ENCODE assay signal across 16 mouse cellular contexts in the genomic region with DNA sequence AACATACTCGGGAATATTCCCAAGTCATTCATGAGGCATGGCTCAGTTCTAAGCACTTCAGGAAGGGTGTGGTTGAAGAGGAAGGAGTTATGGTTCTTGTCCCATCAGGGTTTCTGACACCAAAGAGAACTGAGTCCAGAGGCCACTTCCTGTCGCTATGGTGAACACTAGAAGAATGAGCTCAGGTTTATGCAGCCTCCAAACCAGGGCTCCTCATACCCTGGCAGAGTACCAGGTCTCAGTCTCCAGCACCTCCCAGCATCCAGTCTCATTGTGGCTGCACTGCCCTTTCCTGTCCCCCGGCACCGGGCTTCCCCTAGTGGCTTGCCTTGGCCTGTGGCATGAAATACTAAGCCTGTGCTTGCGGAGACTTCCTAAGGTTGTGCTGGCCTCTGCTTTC. TPM values are rescaled to one million over a fixed set of nuclear protein-coding genes. Genes with fewer than 3 reads are reported as not detected.
A peak's percentile ranks its signal among the peaks of the same experiment; 100 is the strongest.
DNase-seq lines count a peak whose midpoint lies in the region; ATAC-seq and TF ChIP-seq lines count a peak whose summit lies in the region.
"Had no signal": no experiment of that assay in that cellular context is flagged by ENCODE, and none has a peak within 500 bp of the region (broad histone marks: within the 10 kb centered on the region; RNA-seq: fewer than 3 reads in every experiment).

No protein-coding gene starts in this region.

- H3K36me3 ChIP-seq in intestine, postnatal 0 days (ENCODE audit: control insufficient read depth, insufficient read depth) = no peaks in the 10 kb centered on the region
- H3K36me3 ChIP-seq in intestine, embryonic 16.5 days (ENCODE audit: control insufficient read depth, insufficient read depth, low read length) = no peaks in the 10 kb centered on the region
- no peaks in the 10 kb centered on the region for H3K36me3 ChIP-seq in liver, postnatal 0 days (replicated peaks; ENCODE audit: insufficient read depth, low read length)
- no peaks in the 10 kb centered on the region for H3K36me3 ChIP-seq in embryonic facial prominence, embryonic 10.5 days (replicated peaks)
- H3K36me3 ChIP-seq: forebrain, embryonic 15.5 days; heart, embryonic 15.5 days; hindbrain, embryonic 13.5 days; limb, embryonic 10.5 days had no signal

- no peaks in the 10 kb centered on the region for H3K27me3 ChIP-seq in intestine, postnatal 0 days (replicated peaks; ENCODE audit: control insufficient read depth, insufficient read depth, low read length)
- H3K27me3 ChIP-seq in intestine, embryonic 16.5 days (replicated peaks; ENCODE audit: control insufficient read depth, insufficient read depth, low read length) = no peaks in the 10 kb centered on the region
- H3K27me3 ChIP-seq in liver, postnatal 0 days (ENCODE audit: insufficient read depth, low read length) = no peaks in the 10 kb centered on the region
- no peaks in the 10 kb centered on the region for H3K27me3 ChIP-seq in embryonic facial prominence, embryonic 10.5 days (replicated peaks; ENCODE audit: low read depth, poor library complexity, severe bottlenecking)
- H3K27me3 ChIP-seq: forebrain, embryonic 15.5 days; heart, embryonic 15.5 days had no signal

- no peak overlapping the region for H3K9ac ChIP-seq in intestine, postnatal 0 days (ENCODE audit: low read depth, low read length)
- no peak overlapping the region for H3K9ac ChIP-seq in intestine, embryonic 16.5 days (ENCODE audit: low read depth, low read length)
- H3K9ac ChIP-seq in liver, postnatal 0 days (replicated peaks) = no peak overlapping the region
- H3K9ac ChIP-seq: forebrain, embryonic 15.5 days; heart, embryonic 15.5 days; hindbrain, embryonic 13.5 days had no signal

- DNase-seq in liver, postnatal 0 days = no peak
- DNase-seq in liver = no peak
- no peak for DNase-seq in adrenal gland, adult (ENCODE audit: inconsistent age in 2 of 2, low spot score in 1 of 2)
- DNase-seq in embryonic facial prominence, embryonic 10.5 days (ENCODE audit: low spot score) = no peak
- DNase-seq: adrenal gland, adult 2 months; cerebellum, adult 18-20 months; lung, adult 2 months; right cerebral cortex, postnatal 4 days had no signal

- H3K4me3 ChIP-seq in intestine, postnatal 0 days (ENCODE audit: low read depth, low read length) = no peak overlapping the region
- no peak overlapping the region for H3K4me3 ChIP-seq in intestine, embryonic 16.5 days (ENCODE audit: low read length)
- H3K4me3 ChIP-seq in liver, postnatal 0 days (ENCODE audit: low read depth, low read length) = no peak overlapping the region
- no peak overlapping the region for H3K4me3 ChIP-seq in embryonic facial prominence, embryonic 10.5 days
- H3K4me3 ChIP-seq: forebrain, embryonic 15.5 days; heart, embryonic 15.5 days; hindbrain, embryonic 13.5 days; limb, embryonic 10.5 days had no signal

- H3K9me3 ChIP-seq in intestine, postnatal 0 days (ENCODE audit: control insufficient read depth) = no peaks in the 10 kb centered on the region
- no peaks in the 10 kb centered on the region for H3K9me3 ChIP-seq in intestine, embryonic 16.5 days (ENCODE audit: control insufficient read depth, low read length)
- H3K9me3 ChIP-seq in liver, postnatal 0 days (ENCODE audit: low read length) = no peaks in the 10 kb centered on the region
- no peaks in the 10 kb centered on the region for H3K9me3 ChIP-seq in embryonic facial prominence, embryonic 10.5 days
- H3K9me3 ChIP-seq: forebrain, embryonic 15.5 days; heart, embryonic 15.5 days; hindbrain, embryonic 13.5 days; limb, embryonic 10.5 days had no signal

- TF ChIP-seq EP300 in liver, postnatal 0 days (IDR thresholded peaks at IDR 0.05; ENCODE audit: low read depth) = no peak

- no peak overlapping the region for H3K27ac ChIP-seq in intestine, postnatal 0 days (ENCODE audit: low read depth, low read length)
- no peak overlapping the region for H3K27ac ChIP-seq in intestine, embryonic 16.5 days (ENCODE audit: low read length)
- H3K27ac ChIP-seq in liver, postnatal 0 days (ENCODE audit: low read depth) = peak overlapping the region; percentile 63
- no peak overlapping the region for H3K27ac ChIP-seq in embryonic facial prominence, embryonic 10.5 days (replicated peaks)
- H3K27ac ChIP-seq: forebrain, embryonic 15.5 days; heart, embryonic 15.5 days; hindbrain, embryonic 13.5 days; limb, embryonic 10.5 days had no signal

- no peak for ATAC-seq in intestine, postnatal 0 days
- ATAC-seq in intestine, embryonic 16.5 days = no peak
- ATAC-seq in liver, postnatal 0 days = peak; percentile 8; the same call in 1 of the 2 replicates
- peak; percentile 61 for ATAC-seq in granulocyte monocyte progenitor cell, adult 5-6 weeks (replicated peaks; ENCODE audit: poor library complexity, severe bottlenecking)
- peak; percentile 67 for ATAC-seq in monocyte, adult 5-6 weeks (replicated peaks; ENCODE audit: insufficient number of reproducible peaks, low FRiP score, low TSS enrichment, poor library complexity, severe bottlenecking)
- ATAC-seq: forebrain, embryonic 15.5 days had no signal

- 76% methylated on average over 5 of the region's 5 CpGs for WGBS in intestine, postnatal 0 days
- 69% methylated on average over 5 of the region's 5 CpGs for WGBS in intestine, embryonic 16.5 days
- WGBS in liver, postnatal 0 days (ENCODE audit: insufficient replicate concordance) = 48% methylated on average over 5 of the region's 5 CpGs
- WGBS in embryonic facial prominence, embryonic 10.5 days = 74% methylated on average over 5 of the region's 5 CpGs

- TF ChIP-seq CTCF in intestine, postnatal 0 days (IDR thresholded peaks at IDR 0.05; ENCODE audit: low read depth) = 0 out of 2 replicates have a peak, but pooled peaks have one; percentile 9
- TF ChIP-seq CTCF in liver, postnatal 0 days (IDR thresholded peaks at IDR 0.05; ENCODE audit: low read depth) = no peak

- H3K4me1 ChIP-seq in intestine, postnatal 0 days (replicated peaks; ENCODE audit: control insufficient read depth, insufficient read depth, low read length) = no peaks in the 10 kb centered on the region
- no peaks in the 10 kb centered on the region for H3K4me1 ChIP-seq in intestine, embryonic 16.5 days (ENCODE audit: control insufficient read depth, insufficient read depth, low read length)
- H3K4me1 ChIP-seq in liver, postnatal 0 days (ENCODE audit: insufficient read depth) = no peaks in the 10 kb centered on the region; the same call in 1 of the 2 replicates
- H3K4me1 ChIP-seq in embryonic facial prominence, embryonic 10.5 days = peaks cover 7% of the 10 kb centered on the region
- H3K4me1 ChIP-seq: forebrain, embryonic 15.5 days; heart, embryonic 15.5 days; hindbrain, embryonic 13.5 days had no signal

- H3K4me2 ChIP-seq in intestine, postnatal 0 days (replicated peaks; ENCODE audit: low read depth) = no peak overlapping the region
- H3K4me2 ChIP-seq in intestine, embryonic 16.5 days (ENCODE audit: low read depth, low read length) = no peak overlapping the region
- no peak overlapping the region for H3K4me2 ChIP-seq in liver, postnatal 0 days (ENCODE audit: low read depth, low read length)
- H3K4me2 ChIP-seq: forebrain, embryonic 15.5 days; heart, embryonic 15.5 days; hindbrain, embryonic 13.5 days had no signal

RNA-seq across cellular contexts. Expression of a gene that starts 6.7 kb away (rescaled TPM):
- 4.7 and 5.2 TPM in 2 replicates for polyA plus RNA-seq in intestine, postnatal 0 days (2015; fragmentation: Nextera tagmentation; extraction: Ambion mirVana)
- 6.1 and 7.0 TPM in 2 replicates for polyA plus RNA-seq in intestine, embryonic 16.5 days (2015; fragmentation: Nextera tagmentation; extraction: Ambion mirVana)
- 2.1 and 2.3 TPM in 2 replicates for polyA plus RNA-seq in liver, postnatal 0 days (2015; fragmentation: Nextera tagmentation; extraction: Ambion mirVana)
- 8.6 and 13.2 TPM in 2 replicates for total RNA-seq in granulocyte monocyte progenitor cell, adult 5-6 weeks (2014; fragmentation: Nextera tagmentation)
- total RNA-seq in granulocyte monocyte progenitor cell, adult 5-6 weeks (2017) = 3.9 and 4.8 TPM in 2 replicates
- 8.9 to 19.9 TPM (median 12.6 TPM) in 3 replicates for total RNA-seq in monocyte, adult 5-6 weeks (2017)
- 8.1 and 8.9 TPM in 2 replicates for polyA plus RNA-seq in embryonic facial prominence, embryonic 10.5 days (2016; fragmentation: Nextera tagmentation; extraction: Ambion mirVana)

RNA-seq across cellular contexts. Expression of a gene that starts 55.7 kb away (rescaled TPM):
- polyA plus RNA-seq in intestine, postnatal 0 days (2015; fragmentation: Nextera tagmentation; extraction: Ambion mirVana) = 16.9 and 18.7 TPM in 2 replicates
- polyA plus RNA-seq in intestine, embryonic 16.5 days (2015; fragmentation: Nextera tagmentation; extraction: Ambion mirVana) = 40.2 and 42.3 TPM in 2 replicates
- polyA plus RNA-seq in liver, postnatal 0 days (2015; fragmentation: Nextera tagmentation; extraction: Ambion mirVana) = 3.2 and 3.3 TPM in 2 replicates
- total RNA-seq in granulocyte monocyte progenitor cell, adult 5-6 weeks (2014; fragmentation: Nextera tagmentation) = 21.3 and 29.3 TPM in 2 replicates
- total RNA-seq in granulocyte monocyte progenitor cell, adult 5-6 weeks (2017) = 11.0 and 19.0 TPM in 2 replicates
- total RNA-seq in monocyte, adult 5-6 weeks (2017) = 59.2 to 68.0 TPM (median 67.2 TPM) in 3 replicates
- 5.3 and 5.8 TPM in 2 replicates for polyA plus RNA-seq in embryonic facial prominence, embryonic 10.5 days (2016; fragmentation: Nextera tagmentation; extraction: Ambion mirVana)

Comparison
In these comparisons a context has a peak if more than half of its experiments do, and no peak if none do; other contexts are left out.
1. ATAC-seq: peak in liver, postnatal 0 days (single experiment), granulocyte monocyte progenitor cell, adult 5-6 weeks (single experiment) and monocyte, adult 5-6 weeks (single experiment); none in intestine, postnatal 0 days (single experiment) and intestine, embryonic 16.5 days (single experiment).